Mouse (Mus musculus): ENCODE measurements at regions not wholly inside any gene's neighbourhood (a gene's known extent, or its start where the extent isn't known, plus 50 kb on each side); places are given as distances from the start of the nearest gene placed in this dataset.

DNA sequence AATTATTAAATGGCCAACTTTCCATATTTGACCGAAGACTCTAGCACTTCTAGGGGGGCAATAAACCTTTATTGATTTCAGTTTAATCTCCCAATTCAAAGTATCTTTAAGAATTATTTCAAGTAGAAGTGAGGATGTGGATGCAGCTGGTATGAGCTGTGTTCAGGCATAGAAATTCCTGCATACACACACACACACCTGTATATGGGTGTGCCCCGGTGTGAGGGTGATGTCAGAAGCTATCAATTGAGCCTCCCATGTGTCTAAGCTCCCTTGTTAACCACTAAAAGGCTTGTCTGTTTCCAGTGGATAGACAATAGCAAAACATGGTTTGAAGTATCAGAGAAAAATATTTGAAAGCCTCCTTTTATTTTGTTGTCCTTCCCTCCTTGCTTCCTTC lies 114.3 kb downstream of the Foxa2 start:
- Histone ChIP-seq H3K9me3 (ENCODE audit: control insufficient read depth, low read length) (peaks cover 3% of the 10 kb centered on the region; the same call in 1 of the 2 replicates), H3K9ac (ENCODE audit: low read depth, low read length) (no peak overlapping the region), H3K4me3 (ENCODE audit: low read length) (no peak overlapping the region), H3K27ac (ENCODE audit: low read depth, low read length) (no peak overlapping the region), H3K27me3 (replicated peaks; ENCODE audit: control insufficient read depth, insufficient read depth, low read length) (no peaks in the 10 kb centered on the region), H3K4me1 (ENCODE audit: control insufficient read depth, insufficient read depth, low read depth, low read length) (no peaks in the 10 kb centered on the region; the same call in 1 of the 2 replicates), H3K4me2 (ENCODE audit: low read length) (no peak overlapping the region), H3K36me3 (ENCODE audit: control insufficient read depth, insufficient read depth, low read length) (no peaks in the 10 kb centered on the region)
- ATAC-seq, result no peak
- WGBS, result 92% methylated on average over 2 of the region's 2 CpGs

DNA sequence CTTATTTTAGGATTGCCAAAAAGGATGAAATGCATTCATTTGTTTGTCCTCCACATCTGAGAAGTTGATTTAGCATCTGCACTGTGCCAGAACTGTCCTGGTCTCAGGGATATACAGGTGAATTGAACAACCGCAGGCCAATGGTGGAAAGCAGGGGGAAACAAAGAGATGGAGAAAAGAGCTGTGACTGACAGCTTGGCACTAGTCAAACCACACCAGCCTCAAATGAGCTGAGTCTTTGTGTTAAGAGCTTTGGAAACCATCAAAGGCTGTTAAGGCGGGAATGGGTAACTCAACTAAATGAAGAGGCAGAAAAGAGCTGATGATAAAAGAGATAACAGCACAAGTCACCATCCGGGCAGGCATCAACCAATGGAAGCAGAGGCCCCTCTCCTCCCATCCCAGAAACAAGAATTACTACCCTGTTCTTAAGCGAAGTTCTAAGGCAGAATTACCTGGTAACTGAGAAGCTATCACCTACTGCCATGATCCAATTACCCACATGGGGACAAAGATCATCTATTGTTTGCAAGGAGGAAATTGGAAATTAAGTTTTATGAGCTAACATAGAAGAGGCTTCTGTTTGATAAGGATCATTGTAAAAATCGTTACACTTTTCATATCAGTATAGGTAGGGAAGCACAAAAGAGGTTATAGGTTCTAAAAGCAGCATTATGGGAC lies 117.6 kb downstream of the Foxa2 start:
- Histone ChIP-seq H3K27ac (ENCODE audit: low read depth, low read length) (no peak overlapping the region), H3K36me3 (ENCODE audit: control insufficient read depth, insufficient read depth, low read length) (no peaks in the 10 kb centered on the region), H3K27me3 (replicated peaks; ENCODE audit: control insufficient read depth, insufficient read depth, low read length) (no peaks in the 10 kb centered on the region), H3K4me2 (ENCODE audit: low read length) (no peak overlapping the region), H3K4me3 (ENCODE audit: low read length) (no peak overlapping the region), H3K4me1 (ENCODE audit: control insufficient read depth, insufficient read depth, low read depth, low read length) (no peaks in the 10 kb centered on the region; the same call in 1 of the 2 replicates), H3K9ac (ENCODE audit: low read depth, low read length) (no peak overlapping the region), H3K9me3 (ENCODE audit: control insufficient read depth, low read length) (no peaks in the 10 kb centered on the region)
- ATAC-seq, result no peak
- WGBS, result 72% methylated on average over 5 of the region's 5 CpGs

DNA sequence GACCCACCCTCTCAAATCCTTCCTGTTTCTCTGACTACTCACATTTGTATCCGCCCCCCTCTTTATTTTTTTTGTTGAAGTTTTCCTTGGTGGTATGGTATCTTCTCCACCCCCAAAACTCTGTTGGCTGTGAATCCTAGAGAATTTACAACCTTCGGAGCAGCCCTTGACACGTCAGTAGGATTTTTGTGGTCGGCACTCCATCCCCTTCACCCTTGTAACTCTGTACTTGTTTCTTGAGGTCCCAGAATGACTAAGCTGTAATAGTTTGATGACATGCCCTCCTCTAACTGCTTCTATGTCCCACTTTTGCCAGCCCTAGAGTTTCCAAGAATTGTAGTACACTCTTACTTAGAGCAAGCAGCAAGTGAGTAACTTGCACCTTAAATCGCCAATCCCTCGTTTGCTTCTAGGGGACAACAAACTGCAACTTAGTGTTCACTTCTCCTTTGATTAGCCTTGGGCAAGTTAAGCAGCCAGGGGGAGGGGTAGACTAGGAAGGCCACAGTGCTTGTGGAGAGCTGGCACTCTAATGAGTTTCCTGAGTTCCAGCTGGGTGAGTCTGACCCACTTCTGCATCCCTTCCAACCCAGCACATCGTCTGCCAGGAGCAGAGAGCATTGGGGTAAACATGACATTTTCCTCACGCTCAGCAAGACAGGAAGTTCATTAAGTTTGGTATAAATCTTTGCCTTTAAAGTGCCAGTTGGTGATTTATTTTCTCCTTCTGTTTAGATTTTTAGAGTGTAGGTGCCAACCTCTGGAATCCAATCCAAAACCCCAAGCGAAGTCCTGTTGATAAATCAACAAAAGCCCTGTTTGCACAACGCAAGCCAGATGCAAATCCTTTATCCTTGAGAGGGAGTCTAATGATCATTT lies 118.7 kb downstream of the Foxa2 start:
- ATAC-seq, result peak; percentile 86; the same call in 1 of the 2 replicates
- Histone ChIP-seq H3K27me3 (replicated peaks; ENCODE audit: control insufficient read depth, insufficient read depth, low read length) (no peaks in the 10 kb centered on the region), H3K9me3 (ENCODE audit: control insufficient read depth, low read length) (no peaks in the 10 kb centered on the region), H3K27ac (ENCODE audit: low read depth, low read length) (no peak overlapping the region), H3K36me3 (ENCODE audit: control insufficient read depth, insufficient read depth, low read length) (no peaks in the 10 kb centered on the region), H3K9ac (ENCODE audit: low read depth, low read length) (no peak overlapping the region), H3K4me2 (ENCODE audit: low read length) (no peak overlapping the region), H3K4me3 (ENCODE audit: low read length) (no peak overlapping the region), H3K4me1 (ENCODE audit: control insufficient read depth, insufficient read depth, low read depth, low read length) (no peaks in the 10 kb centered on the region; the same call in 1 of the 2 replicates)
- 58% methylated on average over 10 of the region's 10 CpGs for whole genome bisulfite sequencing

DNA sequence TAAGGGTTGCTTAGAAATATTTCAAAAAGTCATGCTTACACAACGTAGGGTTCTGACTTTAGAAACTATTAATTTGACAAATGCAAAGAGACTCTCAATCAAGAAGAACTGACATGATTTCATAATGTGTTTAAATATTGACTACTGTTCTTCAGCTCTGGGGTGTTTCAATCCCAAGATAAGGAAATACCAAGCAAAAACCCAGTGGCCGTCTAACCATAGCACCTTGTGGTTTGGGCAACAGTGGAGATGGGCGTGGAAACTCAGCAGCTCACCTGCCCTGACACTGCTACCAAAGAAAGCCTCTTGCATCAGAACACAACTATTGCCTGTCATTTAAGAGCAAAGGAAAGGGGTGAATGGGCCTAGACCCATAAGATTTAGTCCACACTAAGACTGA lies 119.9 kb downstream of the Foxa2 start:
- no peak for ATAC-seq
- no peak overlapping the region for H3K27ac ChIP-seq (ENCODE audit: low read depth, low read length)
- H3K4me2 ChIP-seq (ENCODE audit: low read length), result no peak overlapping the region

DNA sequence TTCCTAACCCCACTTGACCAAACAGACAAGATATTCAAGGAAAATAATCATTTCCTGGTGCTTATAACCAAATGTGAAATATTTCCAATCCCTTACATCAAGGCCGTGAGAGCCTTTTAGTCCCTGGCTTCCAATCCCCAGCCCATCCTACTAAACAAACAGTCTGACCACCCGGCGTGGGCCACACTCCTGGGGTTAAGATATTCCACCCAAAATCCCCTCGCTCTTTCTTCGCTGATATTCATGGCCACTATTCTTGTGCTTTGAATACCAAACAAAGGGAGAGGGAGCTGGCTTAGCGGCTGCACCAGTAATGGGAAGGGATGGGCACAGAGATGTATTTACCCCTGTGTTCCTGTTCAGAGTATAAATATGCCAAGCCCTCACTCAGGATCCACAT lies 139.4 kb downstream of the Foxa2 start:
- ATAC-seq, result no peak
- Histone ChIP-seq H3K27ac (ENCODE audit: low read depth, low read length) (no peak overlapping the region), H3K9ac (ENCODE audit: low read depth, low read length) (no peak overlapping the region), H3K4me2 (ENCODE audit: low read length) (no peak overlapping the region), H3K4me3 (ENCODE audit: low read length) (no peak overlapping the region), H3K36me3 (ENCODE audit: control insufficient read depth, insufficient read depth, low read length) (no peaks in the 10 kb centered on the region), H3K9me3 (ENCODE audit: control insufficient read depth, low read length) (no peaks in the 10 kb centered on the region), H3K27me3 (replicated peaks; ENCODE audit: control insufficient read depth, insufficient read depth, low read length) (peaks cover 30% of the 10 kb centered on the region), H3K4me1 (ENCODE audit: control insufficient read depth, insufficient read depth, low read depth, low read length) (peaks cover 5% of the 10 kb centered on the region; the same call in 1 of the 2 replicates)
- 21% methylated on average over 6 of the region's 6 CpGs for WGBS

More for the DNA sequence above, 119.9 kb downstream of the Foxa2 start:
- Histone ChIP-seq H3K4me1 (ENCODE audit: control insufficient read depth, insufficient read depth, low read depth, low read length) (no peaks in the 10 kb centered on the region; the same call in 1 of the 2 replicates), H3K9me3 (ENCODE audit: control insufficient read depth, low read length) (no peaks in the 10 kb centered on the region), H3K27me3 (replicated peaks; ENCODE audit: control insufficient read depth, insufficient read depth, low read length) (no peaks in the 10 kb centered on the region), H3K4me3 (ENCODE audit: low read length) (no peak overlapping the region), H3K36me3 (ENCODE audit: control insufficient read depth, insufficient read depth, low read length) (no peaks in the 10 kb centered on the region), H3K9ac (ENCODE audit: low read depth, low read length) (no peak overlapping the region)
- 85% methylated on average over 3 of the region's 3 CpGs for WGBS

DNA sequence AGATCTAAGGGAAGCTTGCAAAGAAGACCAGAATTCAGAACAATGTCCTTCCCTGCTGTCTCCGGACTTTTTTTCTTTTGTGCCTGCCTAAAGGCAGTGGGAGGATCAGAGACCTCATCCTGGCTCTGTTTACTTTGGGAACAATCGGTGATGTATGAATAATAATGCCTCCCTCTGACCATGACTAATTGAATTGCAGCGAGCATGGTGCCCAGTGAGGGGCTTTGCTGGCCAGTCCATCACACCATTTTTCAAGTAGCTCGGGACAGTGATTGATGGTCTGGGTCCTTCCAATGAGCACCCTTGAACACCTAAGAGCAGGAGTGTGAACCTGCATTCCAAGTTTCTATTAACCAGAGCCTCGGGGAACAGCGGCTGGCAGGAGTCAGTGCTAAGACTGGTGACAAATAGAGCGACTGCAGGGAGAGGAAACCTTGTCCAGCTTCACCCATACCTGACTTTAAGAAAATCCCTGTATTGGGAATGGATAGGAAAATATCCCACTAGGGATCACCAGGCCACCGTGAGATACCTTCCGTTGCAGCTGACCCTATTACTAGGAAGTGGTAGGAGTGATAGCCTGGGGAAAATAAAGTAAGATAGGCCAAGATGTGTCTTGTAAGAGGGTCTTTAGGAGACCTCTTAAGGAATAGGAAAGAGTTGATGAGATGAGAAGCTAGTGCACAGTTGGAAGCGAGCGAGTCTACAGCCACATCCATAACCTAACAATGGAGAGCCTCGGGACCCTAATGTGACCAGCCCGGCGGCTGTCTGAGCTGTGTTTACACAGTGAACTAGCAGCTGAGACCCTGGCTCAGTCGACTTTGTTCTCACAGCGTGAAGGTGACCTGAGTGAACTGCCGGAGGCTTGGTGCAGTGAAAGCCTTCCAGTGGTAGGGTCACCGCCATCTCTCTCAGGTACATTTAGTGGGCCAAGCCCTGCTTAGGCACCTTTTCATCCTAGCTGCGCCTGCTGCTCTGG lies 140.7 kb downstream of the Foxa2 start:
- Histone ChIP-seq H3K4me1 (ENCODE audit: control insufficient read depth, insufficient read depth, low read depth, low read length) (peaks cover 5% of the 10 kb centered on the region; the same call in 1 of the 2 replicates), H3K27ac (ENCODE audit: low read depth, low read length) (no peak overlapping the region), H3K27me3 (replicated peaks; ENCODE audit: control insufficient read depth, insufficient read depth, low read length) (peaks cover 32% of the 10 kb centered on the region), H3K9me3 (ENCODE audit: control insufficient read depth, low read length) (no peaks in the 10 kb centered on the region), H3K9ac (ENCODE audit: low read depth, low read length) (no peak overlapping the region), H3K4me2 (ENCODE audit: low read length) (no peak overlapping the region), H3K4me3 (ENCODE audit: low read length) (no peak overlapping the region), H3K36me3 (ENCODE audit: control insufficient read depth, insufficient read depth, low read length) (no peaks in the 10 kb centered on the region)
- ATAC-seq, result peak; percentile 58
- WGBS, result 10% methylated on average over 19 of the region's 19 CpGs

DNA sequence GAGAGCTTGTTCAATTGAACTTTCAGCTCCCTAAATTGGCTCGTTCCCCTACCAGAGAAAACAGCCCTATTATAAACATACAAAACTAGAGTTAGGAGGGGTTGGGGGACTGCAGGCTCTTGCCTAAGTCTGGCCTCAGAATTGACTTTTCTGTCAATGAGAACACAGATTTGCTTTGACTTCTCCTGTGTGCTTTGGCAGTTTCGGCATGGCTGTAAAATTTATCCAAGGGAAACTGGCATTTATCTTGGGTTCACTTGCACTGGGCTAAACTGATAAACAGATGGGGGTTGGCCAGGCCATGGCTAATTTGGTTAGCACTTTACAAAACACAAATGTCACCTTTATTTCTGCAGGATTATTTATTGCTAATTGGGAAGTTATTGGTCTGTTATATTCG lies 141.7 kb downstream of the Foxa2 start:
- Histone ChIP-seq H3K27me3 (replicated peaks; ENCODE audit: control insufficient read depth, insufficient read depth, low read length) (peaks cover 31% of the 10 kb centered on the region), H3K4me1 (ENCODE audit: control insufficient read depth, insufficient read depth, low read depth, low read length) (peaks cover 5% of the 10 kb centered on the region; the same call in 1 of the 2 replicates), H3K27ac (ENCODE audit: low read depth, low read length) (no peak overlapping the region), H3K4me2 (ENCODE audit: low read length) (no peak overlapping the region), H3K4me3 (ENCODE audit: low read length) (no peak overlapping the region), H3K9ac (ENCODE audit: low read depth, low read length) (no peak overlapping the region), H3K9me3 (ENCODE audit: control insufficient read depth, low read length) (no peaks in the 10 kb centered on the region), H3K36me3 (ENCODE audit: control insufficient read depth, insufficient read depth, low read length) (no peaks in the 10 kb centered on the region)
- ATAC-seq, result no peak
- 14% methylated on average over 3 of the region's 3 CpGs for WGBS

DNA sequence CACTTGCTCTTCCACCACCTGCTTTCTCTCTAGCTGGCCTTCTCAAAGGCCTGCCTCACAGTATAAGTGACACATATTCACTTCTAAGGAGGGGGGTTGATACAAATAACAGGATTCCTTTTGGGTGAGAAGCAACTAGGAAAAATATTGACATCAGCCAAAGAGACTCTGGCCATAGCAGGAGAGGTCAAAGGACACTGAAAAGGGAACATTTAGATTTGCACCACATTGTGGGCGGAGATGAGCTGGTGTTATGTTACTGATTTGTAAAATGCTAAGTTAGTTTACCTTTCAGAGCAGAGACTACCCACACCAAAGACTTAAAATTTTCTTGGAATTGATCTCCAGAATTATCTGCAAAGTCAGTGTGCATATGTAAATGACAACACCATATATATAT lies 147.5 kb downstream of the Foxa2 start:
- Histone ChIP-seq H3K27me3 (replicated peaks; ENCODE audit: control insufficient read depth, insufficient read depth, low read length) (peaks cover 18% of the 10 kb centered on the region), H3K9me3 (ENCODE audit: control insufficient read depth, low read length) (no peaks in the 10 kb centered on the region), H3K4me2 (ENCODE audit: low read length) (no peak overlapping the region), H3K27ac (ENCODE audit: low read depth, low read length) (no peak overlapping the region), H3K36me3 (ENCODE audit: control insufficient read depth, insufficient read depth, low read length) (no peaks in the 10 kb centered on the region), H3K9ac (ENCODE audit: low read depth, low read length) (no peak overlapping the region), H3K4me3 (ENCODE audit: low read length) (no peak overlapping the region), H3K4me1 (ENCODE audit: control insufficient read depth, insufficient read depth, low read depth, low read length) (no peaks in the 10 kb centered on the region)
- 94% methylated on average over 1 of the region's 1 CpGs for WGBS
- ATAC-seq, result no peak
